Mouse (Mus musculus) CH12.LX (cell line): ENCODE data around the gene Fcgr1. TPM values are rescaled to one million over a fixed set of nuclear protein-coding genes. Genes with fewer than 3 reads are reported as not detected.

Experiments
- DNase-seq: peaks from one replicate; pipeline ENCODE4 v3.0.0-alpha.2; 2013; ENCODE audit errors: extremely low read depth
- H3K27ac ChIP-seq: 2 replicates; pipeline ENCODE4 v1.5.1; 2012; ENCODE audit warnings: low read depth, mild to moderate bottlenecking, control low read depth, moderate library complexity; ENCODE audit not compliant: insufficient read depth
- H3K27me3 ChIP-seq: replicated peaks from 2 replicates; pipeline ENCODE3; 2012; ENCODE audit warnings: inconsistent platforms
- H3K36me3 ChIP-seq, 2 experiments: replicated peaks in 1 of 2; 2 replicates each; pipeline versions ENCODE3 to v1.6.1; 2012; ENCODE audit warnings: inconsistent platforms in 1 of 2, low read length in 1 of 2, mild to moderate bottlenecking in 1 of 2, mixed read lengths in 1 of 2, moderate library complexity in 1 of 2; ENCODE audit not compliant: control insufficient read depth in 1 of 2, insufficient read depth in 1 of 2
- H3K4me1 ChIP-seq, 2 experiments: 2 replicates each; pipeline ENCODE4 v1.6.1; 2012; ENCODE audit warnings: inconsistent platforms in 1 of 2, moderate library complexity in 1 of 2; ENCODE audit not compliant: insufficient read depth in 2 of 2, control insufficient read depth in 1 of 2
- H3K4me2 ChIP-seq: 2 replicates; pipeline ENCODE4 v1.6.1; 2012; ENCODE audit warnings: low read depth, mild to moderate bottlenecking, control low read depth; ENCODE audit not compliant: poor library complexity, insufficient read depth, severe bottlenecking
- H3K4me3 ChIP-seq, 3 experiments: fragments of 150-350 bp in 1 of 3; sonication (generic) in 1 of 3; replicated peaks in 1 of 3; 2 replicates each; pipeline versions ENCODE3 to v1.5.1; 2011 to 2012; ENCODE audit warnings: low read depth in 2 of 3, low read length in 2 of 3, mild to moderate bottlenecking in 2 of 3, moderate library complexity in 2 of 3, control low read depth in 1 of 3, improper control_type of control experiment in 1 of 3, inconsistent platforms in 1 of 3, mixed read lengths in 1 of 3; ENCODE audit not compliant: poor library complexity in 1 of 3
- H3K79me2 ChIP-seq: replicated peaks from 2 replicates; pipeline ENCODE4 v1.6.1; 2012; ENCODE audit warnings: mild to moderate bottlenecking, moderate library complexity; ENCODE audit not compliant: control insufficient read depth, poor library complexity, insufficient read depth, severe bottlenecking; ENCODE audit errors: extremely low read depth
- H3K9ac ChIP-seq: 2 replicates; pipeline ENCODE4 v1.6.1; 2012; ENCODE audit warnings: low read depth, mild to moderate bottlenecking, control low read depth, moderate library complexity; ENCODE audit not compliant: insufficient read depth
- H3K9me3 ChIP-seq: replicated peaks from 2 replicates; pipeline ENCODE3; 2012; ENCODE audit warnings: low read length, inconsistent platforms, mixed read lengths
- BHLHE40 ChIP-seq: IDR thresholded peaks from 2 replicates; pipeline ENCODE4 v1.6.1; 2011; ENCODE audit warnings: mild to moderate bottlenecking, low read depth, low read length, improper control_type of control experiment
- EP300 ChIP-seq: IDR thresholded peaks from 2 replicates; pipeline ENCODE4 v1.6.1; 2011; ENCODE audit warnings: low read length, improper control_type of control experiment
- IRF4 ChIP-seq: IDR thresholded peaks from 2 replicates; pipeline ENCODE4 v1.6.1; 2014; ENCODE audit warnings: low read depth, mild to moderate bottlenecking, inconsistent platforms, low read length, improper control_type of control experiment
- MAFK ChIP-seq: IDR thresholded peaks from 2 replicates; pipeline ENCODE4 v1.6.1; 2011; ENCODE audit warnings: low read length, improper control_type of control experiment; ENCODE audit not compliant: insufficient replicate concordance
- MEF2A ChIP-seq: IDR thresholded peaks from 2 replicates; pipeline ENCODE4 v1.6.1; 2014; ENCODE audit warnings: low read depth, mild to moderate bottlenecking, inconsistent platforms, low read length, improper control_type of control experiment, borderline replicate concordance
- RAD21 ChIP-seq: IDR thresholded peaks from 2 replicates; pipeline ENCODE4 v1.6.1; 2011; ENCODE audit warnings: low read depth, mild to moderate bottlenecking, low read length, improper control_type of control experiment, moderate library complexity
- TCF12 ChIP-seq: IDR thresholded peaks from 2 replicates; pipeline ENCODE4 v1.6.1; 2014; ENCODE audit warnings: low read depth, mild to moderate bottlenecking, inconsistent platforms, low read length, improper control_type of control experiment
- USF2 ChIP-seq: conservative IDR thresholded peaks from 2 replicates; pipeline ENCODE4 v1.6.1; 2011; ENCODE audit warnings: low read depth, low read length, improper control_type of control experiment
- ZKSCAN1 ChIP-seq: IDR thresholded peaks from 2 replicates; pipeline ENCODE4 v1.6.1; 2012; ENCODE audit warnings: low read depth, inconsistent platforms, low read length, improper control_type of control experiment, borderline replicate concordance
- ZMIZ1 ChIP-seq: IDR thresholded peaks from 2 replicates; pipeline ENCODE4 v1.6.1; 2012; ENCODE audit warnings: low read depth, mild to moderate bottlenecking, inconsistent platforms, low read length, improper control_type of control experiment
- ZNF384 ChIP-seq: IDR thresholded peaks from 2 replicates; pipeline ENCODE4 v1.6.1; 2012; ENCODE audit warnings: low read depth, low read length, improper control_type of control experiment, inconsistent platforms
- dilution Hi-C: fragments of 300-500 bp; cut with MboI; formaldehyde crosslinking; loops from 2 replicates; pipeline ENCODE4 v1.14.3; 2020; ENCODE audit warnings: low sequenced_read_pairs; ENCODE audit not compliant: extremely low pct_unique_long_range_greater_than_20kb, extremely low pct_ligation_motif_present
- in situ Hi-C: fragments of 300-500 bp; cut with MboI; formaldehyde crosslinking; loops from 3 replicates; pipeline ENCODE4 v1.14.3; 2019; ENCODE audit warnings: low sequenced_read_pairs, low pct_ligation_motif_present, low pct_unique_long_range_greater_than_20kb, mixed read lengths
- polyA plus RNA-seq: library from polyadenylated mRNA; unstranded; fragments of >175 nt; gene quantifications from 2 replicates; pipeline ENCODE4 v1.2.1, GENCODE M21; 2012; ENCODE audit warnings: low read depth; ENCODE audit not compliant: insufficient read length
- total RNA-seq, 2 experiments: library from RNA; depleted of rRNA; stranded (reverse); fragments of 300-350 nt in 1 of 2; fragments of >200 nt in 1 of 2; gene quantifications; 2 replicates each; pipeline ENCODE4 v1.2.3; 2012 to 2014

The Fcgr1 gene
- total and polyA plus RNA-seq, 3 experiments, result not detected

DNA sequence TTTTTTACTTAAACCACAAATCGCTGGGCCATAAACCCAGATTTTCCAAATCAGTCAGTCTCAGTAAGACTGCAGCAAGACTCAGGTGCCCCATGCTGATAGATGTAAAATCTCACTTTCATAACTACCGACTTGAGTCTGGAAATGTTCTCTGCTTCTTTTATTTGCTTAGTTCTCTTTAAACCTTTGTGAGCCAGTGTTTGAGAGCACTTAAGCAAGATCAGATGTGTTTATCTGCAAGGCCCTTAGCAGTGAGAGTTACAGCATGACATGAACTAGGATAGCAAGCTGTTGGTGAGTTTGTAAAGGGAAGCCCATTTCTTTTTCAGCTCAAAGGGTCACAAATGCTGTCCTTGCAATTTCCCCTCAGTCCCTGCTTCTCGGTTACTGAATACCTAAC lies 36.6 kb downstream of the Fcgr1 start:
- Histone ChIP-seq H3K79me2 (no peaks in the 10 kb centered on the region), H3K9ac (no peak overlapping the region), H3K27ac (no peak overlapping the region), H3K4me1 (peaks cover 8 to 38% of the 10 kb centered on the region in 2 experiments), H3K36me3 (no peaks in the 10 kb centered on the region), H3K9me3 (no peaks in the 10 kb centered on the region), H3K4me3 (no peak overlapping the region), H3K4me2 (no peak overlapping the region)
- dilution Hi-C loops (no loop called here), in situ Hi-C loops (no loop called here)
- DNase-seq, result no peak
- TF ChIP-seq USF2 (no peak), EP300 (peak; percentile 53; the same call in 1 of the 2 replicates), IRF4 (0 out of 2 replicates have a peak, but pooled peaks have one; percentile 24), MAFK (no peak), TCF12 (no peak), MEF2A (0 out of 2 replicates have a peak, but pooled peaks have one; percentile 18), BHLHE40 (0 out of 2 replicates have a peak, but pooled peaks have one; percentile 13), ZNF384 (peak; percentile 35; the same call in 1 of the 2 replicates), RAD21 (no peak)
- TF ChIP-seq, all 38 proteins: peak for 5
- no peaks in the 10 kb centered on the region for H3K27me3 ChIP-seq

DNA sequence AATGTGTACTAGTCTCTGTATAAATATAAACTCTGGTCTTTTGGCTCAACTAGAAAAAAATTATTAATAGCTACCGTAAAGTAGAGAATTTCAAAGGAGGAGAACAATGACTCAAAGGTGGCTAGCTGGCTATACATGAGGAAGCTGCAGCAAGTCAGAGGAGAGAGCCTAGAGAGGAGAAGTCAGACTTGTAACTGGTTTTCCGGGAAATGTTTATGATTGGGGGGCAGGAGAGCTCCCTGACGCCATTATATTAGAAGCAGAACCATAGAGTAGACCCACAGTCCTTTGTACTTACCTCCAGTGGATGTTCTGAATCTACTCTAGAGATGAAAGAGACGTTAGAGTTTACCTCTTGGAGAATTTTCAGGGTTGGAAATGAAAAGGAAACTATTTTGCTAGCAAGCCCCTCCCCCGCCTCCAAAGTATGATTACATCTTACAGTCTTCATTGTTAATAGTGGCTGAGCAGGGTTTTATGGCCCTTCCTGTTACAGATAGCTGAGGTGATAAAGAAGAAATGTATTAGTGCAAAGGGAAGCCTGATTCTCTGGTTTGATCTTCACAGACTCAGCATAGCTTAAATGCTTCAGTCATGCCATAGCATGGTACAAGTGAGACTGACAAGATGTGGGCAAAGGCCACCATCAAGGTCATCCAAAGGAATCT lies 37.7 kb downstream of the Fcgr1 start:
- Histone ChIP-seq H3K79me2 (no peaks in the 10 kb centered on the region), H3K4me2 (no peak overlapping the region), H3K36me3 (no peaks in the 10 kb centered on the region), H3K27ac (no peak overlapping the region), H3K4me3 (no peak overlapping the region)
- DNase-seq, result no peak
- in situ Hi-C loops, result no loop called here
- no peak for TF ChIP-seq ZKSCAN1
- no peak for TF ChIP-seq IRF4
- TF ChIP-seq ZMIZ1, result no peak
- TF ChIP-seq, all 38 proteins: peak for 0
- H3K27me3 ChIP-seq, result no peaks in the 10 kb centered on the region
- H3K9ac ChIP-seq, result no peak overlapping the region
- dilution Hi-C loops, result no loop called here
- peaks cover 8 to 32% of the 10 kb centered on the region in 2 experiments for H3K4me1 ChIP-seq
- no peaks in the 10 kb centered on the region for H3K9me3 ChIP-seq
